Mouse (Mus musculus): ENCODE data around the gene Ivd. TPM values are rescaled to one million over a fixed set of nuclear protein-coding genes. Genes with fewer than 3 reads are reported as not detected.

Ivd gene
- polyA plus RNA-seq, 1 experiment from 2014 or later, result 81.4 TPM

Other genes with a start within 250 kb of the Ivd start
- gene Pak6, start 198.7 kb upstream of the Ivd start, polyA plus RNA-seq (2016; fragmentation: Nextera tagmentation; extraction: Ambion mirVana), result 1.2 and 1.5 TPM in 2 replicates
- not detected in 2 replicates for gene Ankrd63, start 158.0 kb upstream of the Ivd start, polyA plus RNA-seq (2016; fragmentation: Nextera tagmentation; extraction: Ambion mirVana)
- 0.38 and 0.47 TPM in 2 replicates for gene Plcb2, start 133.5 kb upstream of the Ivd start, polyA plus RNA-seq (2016; fragmentation: Nextera tagmentation; extraction: Ambion mirVana)
- 16.5 and 17.9 TPM in 2 replicates for gene Inafm2, start 116.2 kb upstream of the Ivd start, polyA plus RNA-seq (2016; fragmentation: Nextera tagmentation; extraction: Ambion mirVana)
- gene Ccdc9b, start 99.3 kb upstream of the Ivd start, polyA plus RNA-seq (2016; fragmentation: Nextera tagmentation; extraction: Ambion mirVana), result 1.3 and 1.5 TPM in 2 replicates
- gene Phgr1, start 89.2 kb upstream of the Ivd start, polyA plus RNA-seq (2016; fragmentation: Nextera tagmentation; extraction: Ambion mirVana), result not detected in 2 replicates
- 1.3 and 1.6 TPM in 2 replicates for gene Disp2, start 82.2 kb upstream of the Ivd start, polyA plus RNA-seq (2016; fragmentation: Nextera tagmentation; extraction: Ambion mirVana)
- 116 and 125 TPM in 2 replicates for gene Knstrn, start 48.0 kb upstream of the Ivd start, polyA plus RNA-seq (2016; fragmentation: Nextera tagmentation; extraction: Ambion mirVana)
- gene Bahd1, start 38.4 kb downstream of the Ivd start, polyA plus RNA-seq (2016; fragmentation: Nextera tagmentation; extraction: Ambion mirVana), result 4.1 and 4.9 TPM in 2 replicates
- 48.1 and 51.0 TPM in 2 replicates for gene Chst14, start 64.5 kb downstream of the Ivd start, polyA plus RNA-seq (2016; fragmentation: Nextera tagmentation; extraction: Ambion mirVana)
- 22.6 and 23.3 TPM in 2 replicates for gene Ccdc32, start 167.4 kb downstream of the Ivd start, polyA plus RNA-seq (2016; fragmentation: Nextera tagmentation; extraction: Ambion mirVana)
- gene Rpusd2, start 172.8 kb downstream of the Ivd start, polyA plus RNA-seq (2016; fragmentation: Nextera tagmentation; extraction: Ambion mirVana), result 4.6 and 6.0 TPM in 2 replicates
- 54.3 and 55.0 TPM in 2 replicates for gene Knl1, start 185.2 kb downstream of the Ivd start, polyA plus RNA-seq (2016; fragmentation: Nextera tagmentation; extraction: Ambion mirVana)